Mouse (Mus musculus) liver, embryonic 14.5 days (tissue): ENCODE measurements at regions not wholly inside any gene's neighbourhood (a gene's known extent, or its start where the extent isn't known, plus 50 kb on each side); places are given as distances from the start of the nearest gene placed in this dataset.

Experiments used
- ATAC-seq: fragments of 200-750 bp; cut with Nextera tagmentation; 2 replicates; pipeline ENCODE4 v1.8.0; 2017; ENCODE audit warnings: moderate number of reproducible peaks, mild to moderate bottlenecking, moderate library complexity; ENCODE audit not compliant: insufficient read depth
- DNase-seq, 3 experiments: peaks; one replicate each; pipeline ENCODE4 v3.0.0-alpha.2; 2012 to 2013; ENCODE audit warnings: low read depth in 3 of 3, low spot score in 3 of 3
- H3K27ac ChIP-seq: fragments of 300-500 bp; sonication (generic); 2 replicates; pipeline ENCODE4 v1.5.1; 2014; ENCODE audit warnings: moderate library complexity, mild to moderate bottlenecking, control low read depth, inconsistent platforms
- H3K27me3 ChIP-seq: fragments of 300-500 bp; sonication (generic); 2 replicates; pipeline ENCODE4 v1.6.1; 2014; ENCODE audit warnings: mild to moderate bottlenecking, low read length, moderate library complexity; ENCODE audit not compliant: control insufficient read depth, insufficient read depth
- H3K36me3 ChIP-seq: fragments of 300-500 bp; sonication (generic); replicated peaks from 2 replicates; pipeline ENCODE4 v1.6.1; 2014; ENCODE audit warnings: low read depth; ENCODE audit not compliant: control insufficient read depth, insufficient read depth
- H3K4me1 ChIP-seq, 2 experiments: fragments of 200-500 bp in 1 of 2; fragments of 300-500 bp in 1 of 2; sonication (generic) in 1 of 2; replicated peaks; 2 replicates each; pipeline ENCODE4 v1.6.1; 2012 to 2014; ENCODE audit warnings: antibody characterized with exemption in 1 of 2, inconsistent platforms in 1 of 2, low read length in 1 of 2; ENCODE audit not compliant: control insufficient read depth in 2 of 2, insufficient read depth in 2 of 2
- H3K4me2 ChIP-seq: fragments of 300-500 bp; sonication (generic); 2 replicates; pipeline ENCODE4 v1.6.1; 2014; ENCODE audit warnings: low read depth, mild to moderate bottlenecking, control low read depth, moderate library complexity
- H3K4me3 ChIP-seq, 2 experiments: fragments of 200-500 bp in 1 of 2; fragments of 300-500 bp in 1 of 2; sonication (generic) in 1 of 2; 2 replicates each; pipeline ENCODE4 v1.5.1; 2012 to 2014; ENCODE audit warnings: low read depth in 2 of 2, low read length in 2 of 2, mild to moderate bottlenecking in 2 of 2, control low read depth in 1 of 2, inconsistent platforms in 1 of 2, moderate library complexity in 1 of 2; ENCODE audit not compliant: insufficient read depth in 1 of 2
- H3K9ac ChIP-seq: fragments of 300-500 bp; sonication (generic); replicated peaks from 2 replicates; pipeline ENCODE4 v1.6.1; 2014; ENCODE audit warnings: mild to moderate bottlenecking, control low read depth, moderate library complexity
- H3K9me3 ChIP-seq: fragments of 300-500 bp; sonication (generic); 2 replicates; pipeline ENCODE4 v1.6.1; 2016; ENCODE audit warnings: low read length, mixed read lengths; ENCODE audit not compliant: control insufficient read depth
- CTCF ChIP-seq: IDR thresholded peaks from 2 replicates; pipeline ENCODE4 v1.5.1; 2016; ENCODE audit warnings: antibody characterized with exemption, low read depth, control low read depth
- EP300 ChIP-seq: IDR thresholded peaks from 2 replicates; pipeline ENCODE4 v1.6.1; 2016; ENCODE audit warnings: antibody characterized with exemption, low read depth
- WGBS: fragments of 180-500 bp; shearing (Covaris S2); extraction: QIAGEN DNeasy Blood & Tissue Kit; methylation state at CpG from one replicate; pipeline ENCODE4 v1.1.7; 2014; ENCODE audit not compliant: insufficient replicate concordance; 5-methylcytosine and 5-hydroxymethylcytosine counted together

DNA sequence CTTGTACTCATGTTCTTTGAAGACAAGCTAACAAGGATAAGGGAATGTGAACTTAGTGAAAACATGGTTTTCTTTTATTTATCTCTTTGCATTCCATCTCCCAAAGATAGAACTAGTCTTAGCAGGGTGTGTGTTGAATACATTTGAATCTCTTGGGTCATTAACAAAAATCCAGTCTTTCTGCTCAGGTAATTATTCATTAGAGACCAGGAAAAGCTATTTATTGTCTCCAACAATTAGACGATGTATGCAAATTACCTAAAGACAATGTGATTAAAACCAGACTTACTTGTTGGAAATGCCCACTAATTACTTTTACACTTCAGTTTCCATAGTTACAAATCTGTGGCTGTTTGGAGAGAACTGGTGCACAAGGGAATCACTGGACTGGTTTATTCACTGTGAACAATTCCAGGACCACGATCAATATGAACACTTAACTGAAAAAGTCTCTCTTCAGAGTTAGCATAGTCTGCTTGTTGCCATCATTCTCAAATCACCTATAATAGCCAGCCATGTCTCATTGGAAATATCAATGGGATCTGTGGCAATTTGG is 584.4 kb downstream of the Mettl4 start:
- Histone ChIP-seq H3K9me3 (no peaks in the 10 kb centered on the region), H3K4me2 (no peak overlapping the region), H3K36me3 (no peaks in the 10 kb centered on the region), H3K4me1 (no peaks in the 10 kb centered on the region), H3K27ac (no peak overlapping the region), H3K4me3 (no peak overlapping the region), H3K27me3 (no peaks in the 10 kb centered on the region), H3K9ac (no peak overlapping the region)
- 58% methylated on average over 2 of the region's 2 CpGs for WGBS
- DNase-seq (no peak), ATAC-seq (no peak)
- TF ChIP-seq CTCF (no peak), EP300 (no peak)

DNA sequence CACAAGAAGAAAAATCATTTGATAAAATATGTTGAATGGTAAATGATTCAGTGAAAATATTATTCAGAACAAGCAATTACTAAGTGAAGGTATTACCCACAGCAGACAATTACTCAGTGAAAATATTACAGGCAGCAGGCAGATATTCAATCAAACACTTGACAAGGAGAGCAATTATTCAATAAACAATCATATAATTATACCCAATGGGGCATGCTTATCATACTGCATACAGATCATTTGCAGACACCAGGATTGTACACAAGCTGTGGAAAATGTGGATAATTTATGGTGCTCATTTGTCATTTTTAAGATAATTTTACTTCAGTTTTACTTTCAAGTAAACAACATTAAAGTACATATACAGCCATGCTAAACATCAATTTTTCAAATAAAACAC is 605.5 kb downstream of the Mettl4 start:
- Histone ChIP-seq H3K27ac (no peak overlapping the region), H3K4me1 (no peaks in the 10 kb centered on the region), H3K27me3 (no peaks in the 10 kb centered on the region), H3K4me2 (no peak overlapping the region), H3K9me3 (no peaks in the 10 kb centered on the region), H3K36me3 (no peaks in the 10 kb centered on the region), H3K4me3 (no peak overlapping the region), H3K9ac (no peak overlapping the region)
- TF ChIP-seq CTCF (no peak), EP300 (no peak)
- no peak for ATAC-seq
- DNase-seq: no peak

DNA sequence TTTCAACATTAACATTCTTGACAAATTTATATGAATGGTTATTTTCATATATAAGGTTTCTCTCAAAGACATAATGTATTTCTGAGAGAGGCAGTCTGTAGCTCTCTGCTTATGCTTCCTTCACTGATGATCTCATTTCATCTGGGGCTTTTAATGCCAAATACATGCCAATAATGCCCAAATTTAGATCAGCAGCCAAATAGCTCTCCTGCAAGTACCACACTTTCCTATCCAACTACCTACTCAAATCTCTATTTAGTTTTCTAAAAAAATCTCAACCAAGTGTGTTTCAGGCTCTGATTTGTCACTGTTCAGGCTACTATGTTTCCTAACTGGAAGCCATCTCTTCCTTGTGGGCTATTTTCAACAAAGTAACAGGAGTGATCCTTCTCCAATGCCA is 616.6 kb downstream of the Mettl4 start:
- DNase-seq (no peak), ATAC-seq (no peak)
- no peaks in the 10 kb centered on the region for H3K4me1 ChIP-seq
- no peak overlapping the region for H3K27ac ChIP-seq
- H3K4me2 ChIP-seq: no peak overlapping the region
- no peak overlapping the region for H3K9ac ChIP-seq
- no peak overlapping the region for H3K4me3 ChIP-seq
- TF ChIP-seq EP300 (no peak), CTCF (no peak)
- H3K36me3 ChIP-seq: no peaks in the 10 kb centered on the region
- H3K27me3 ChIP-seq: no peaks in the 10 kb centered on the region
- no peaks in the 10 kb centered on the region for H3K9me3 ChIP-seq

DNA sequence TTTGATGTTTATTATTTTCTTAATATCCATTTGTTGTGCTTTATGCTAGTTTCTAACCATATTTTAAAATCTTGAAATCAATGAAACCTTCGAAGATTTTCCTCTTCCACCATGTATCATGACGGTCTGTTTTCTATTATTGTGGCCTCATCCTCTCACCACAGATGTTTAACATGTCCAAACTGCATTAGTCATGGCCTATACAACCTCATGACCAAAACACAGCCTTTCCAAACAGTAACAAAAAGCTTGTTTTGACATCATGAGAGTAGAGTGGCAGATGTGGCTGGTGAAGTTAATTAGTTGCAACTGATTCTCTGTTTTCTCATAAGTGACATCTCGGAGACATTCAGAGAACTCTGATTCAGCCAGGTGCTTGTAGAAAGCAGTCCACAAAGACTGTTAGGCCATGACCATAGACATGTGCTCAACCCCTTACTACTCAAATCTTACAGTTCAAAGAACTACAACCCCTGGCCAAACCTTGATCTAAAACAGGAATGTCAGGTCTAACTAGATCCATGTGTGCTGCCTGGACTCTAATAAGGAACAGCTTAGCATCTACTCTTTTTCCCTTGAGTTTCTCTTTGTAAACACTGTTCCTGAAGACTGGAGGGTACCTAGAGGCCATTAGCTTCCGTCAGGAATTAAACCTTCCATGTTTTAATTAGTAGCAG is 655.7 kb downstream of the Mettl4 start:
- DNase-seq (no peak), ATAC-seq (no peak)
- H3K4me2 ChIP-seq: no peak overlapping the region
- no peaks in the 10 kb centered on the region for H3K36me3 ChIP-seq
- H3K4me3 ChIP-seq: no peak overlapping the region
- 54% methylated on average over 4 of the region's 4 CpGs for WGBS
- TF ChIP-seq CTCF (no peak), EP300 (no peak)
- H3K4me1 ChIP-seq: no peaks in the 10 kb centered on the region
- H3K9ac ChIP-seq: no peak overlapping the region
- H3K9me3 ChIP-seq: no peaks in the 10 kb centered on the region
- H3K27me3 ChIP-seq: no peaks in the 10 kb centered on the region
- no peak overlapping the region for H3K27ac ChIP-seq

DNA sequence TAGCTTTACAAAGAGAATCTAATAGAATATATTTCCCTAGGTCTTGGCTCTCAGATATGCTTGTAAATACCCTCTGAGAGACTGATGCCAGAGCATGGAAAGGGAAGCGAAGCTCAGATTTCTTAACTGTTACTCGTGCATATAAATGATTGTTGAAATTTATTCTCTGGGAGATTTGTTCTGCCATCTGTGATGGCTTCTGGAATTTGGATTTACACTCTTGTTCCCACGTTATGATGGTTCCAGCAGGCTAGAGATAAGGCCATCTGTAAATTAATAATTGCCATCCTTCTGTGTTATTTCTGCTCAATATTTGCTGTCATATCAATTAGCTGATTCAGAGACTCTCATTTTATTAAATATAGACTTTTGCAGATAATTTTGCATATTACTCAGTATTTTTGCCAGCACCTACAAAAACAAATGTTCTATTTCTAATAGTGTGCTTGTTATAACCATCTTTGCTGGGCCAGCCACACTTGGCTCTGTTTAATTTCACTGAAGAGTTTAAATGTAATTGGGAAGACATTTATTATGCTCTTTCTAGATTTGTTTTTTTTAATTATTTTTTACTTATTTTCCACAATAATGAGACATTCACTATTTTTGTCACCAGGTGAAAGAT is 695.3 kb downstream of the Mettl4 start:
- no peak overlapping the region for H3K27ac ChIP-seq
- no peak overlapping the region for H3K4me3 ChIP-seq
- no peaks in the 10 kb centered on the region for H3K27me3 ChIP-seq
- DNase-seq (no peak), ATAC-seq (no peak)
- 45% methylated on average over 3 of the region's 3 CpGs for WGBS
- TF ChIP-seq CTCF (no peak), EP300 (no peak)
- no peaks in the 10 kb centered on the region for H3K9me3 ChIP-seq
- no peaks in the 10 kb centered on the region for H3K36me3 ChIP-seq
- H3K4me2 ChIP-seq: no peak overlapping the region
- no peak overlapping the region for H3K9ac ChIP-seq
- H3K4me1 ChIP-seq: no peaks in the 10 kb centered on the region
